9 mouse cellular contexts compared by ENCODE assay signal in the genomic region with DNA sequence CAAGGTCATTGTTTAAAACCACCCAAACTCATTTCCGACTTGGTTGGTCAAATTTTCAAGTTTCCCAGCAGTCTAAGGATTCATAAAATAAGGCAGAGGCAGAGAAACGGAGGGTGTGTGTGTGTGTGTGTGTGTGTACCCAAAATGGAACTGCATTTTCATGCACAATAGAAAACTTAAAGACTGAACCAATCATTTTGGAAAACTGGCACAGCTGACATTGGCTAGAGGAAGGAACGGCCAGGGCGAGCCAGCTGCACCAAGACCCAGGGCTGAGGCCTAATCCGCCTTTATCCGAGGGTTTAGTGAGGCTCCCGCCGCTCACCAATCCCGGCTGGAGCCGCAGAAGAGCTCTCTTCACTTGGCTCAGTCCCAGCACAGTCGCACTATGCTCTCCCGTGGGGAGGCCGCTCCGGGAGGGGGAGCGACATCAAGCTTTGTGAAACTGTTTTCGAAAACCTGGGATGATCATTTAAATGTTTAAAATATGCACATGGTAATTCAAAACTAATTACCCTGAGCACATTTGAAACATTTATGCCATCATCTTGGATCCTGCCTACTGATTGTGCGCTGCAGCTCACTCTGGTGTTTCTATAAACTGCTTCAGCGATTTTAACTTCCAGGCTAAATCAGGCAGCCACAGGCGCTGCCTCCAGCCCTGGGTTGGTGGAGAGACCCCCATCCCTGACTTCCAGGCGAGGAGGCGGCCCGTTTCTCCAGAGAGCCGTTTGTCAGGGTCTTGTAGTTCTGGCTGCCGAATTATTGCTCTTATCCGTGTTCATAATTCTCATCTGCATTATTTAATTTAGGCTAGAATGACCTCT. TPM values are rescaled to one million over a fixed set of nuclear protein-coding genes. Genes with fewer than 3 reads are reported as not detected.
DNase-seq lines count a peak whose midpoint lies in the region; TF ChIP-seq lines count a peak whose summit lies in the region.
"Had no signal": no experiment of that assay in that cellular context is flagged by ENCODE, and none has a peak within 500 bp of the region (broad histone marks: within the 10 kb centered on the region; RNA-seq: fewer than 3 reads in every experiment).

No protein-coding gene starts in this region.

- no peak for TF ChIP-seq EP300 in ES-Bruce4 (IDR thresholded peaks at IDR 0.05; ENCODE audit: insufficient read depth, low read depth, low read length)

- peak overlapping the region; percentile 68 for H3K9ac ChIP-seq in ES-Bruce4 (ENCODE audit: low read depth, poor library complexity, severe bottlenecking)

- no peaks in the 10 kb centered on the region for H3K4me1 ChIP-seq in ES-Bruce4 (ENCODE audit: control insufficient read depth, insufficient read depth, low read length)

- intact Hi-C loops in left cerebral cortex, postnatal 25 days (cut with DNase I), result loop anchor here (1.0 to 10.0 kb wide), 3 partner anchors 98 to 347 kb away; partner anchors contain the start of gene Rtn4rl1
- intact Hi-C loops in gastrocnemius, adult 2 months (cut with DNase I), result loop anchor here (1.0 to 10.0 kb wide), 4 partner anchors 99 to 347 kb away; partner anchors contain the start of gene Ovca2

- no peak for TF ChIP-seq CTCF in ES-Bruce4 (IDR thresholded peaks at IDR 0.05; ENCODE audit: low read depth, low read length)
- no peak for TF ChIP-seq CTCF in gastrocnemius, adult 2 months (IDR thresholded peaks at IDR 0.05)

- no peak overlapping the region for H3K27ac ChIP-seq in ES-Bruce4 (ENCODE audit: insufficient read depth, low read length)
- no peak overlapping the region for H3K27ac ChIP-seq in gastrocnemius, adult 2 months

- DNase-seq in embryo, embryonic 9.5 days (ENCODE audit: extremely low spot score), result peak; percentile 28
- DNase-seq in embryo, embryonic 10 days (ENCODE audit: low spot score), result no peak
- peak; percentile 68 to 82 for DNase-seq in frontal cortex, postnatal 36 days (ENCODE audit: low spot score in 2 of 2)
- DNase-seq in left cerebral cortex, postnatal 25 days (ENCODE audit: low spot score in 2 of 2), result peak; percentile 69 to 89
- peak; percentile 62 to 69 for DNase-seq in right cerebral cortex, postnatal 36 days (ENCODE audit: low spot score in 2 of 2)
- no peak for DNase-seq in gastrocnemius, adult 2 months
- DNase-seq in cerebellum, adult 11-12 months, result no peak

- H3K4me3 ChIP-seq in ES-Bruce4 (ENCODE audit: low read depth, low read length), result no peak overlapping the region
- H3K4me3 ChIP-seq in gastrocnemius, adult 2 months, result no peak overlapping the region
- H3K4me3 ChIP-seq: erythroblast, embryonic 14.5 days had no signal

- H3K27me3 ChIP-seq in ES-Bruce4 (ENCODE audit: control insufficient read depth, insufficient read depth, low read length, poor library complexity, severe bottlenecking), result no peaks in the 10 kb centered on the region

- no peaks in the 10 kb centered on the region for H3K9me3 ChIP-seq in ES-Bruce4 (replicated peaks; ENCODE audit: control insufficient read depth, insufficient read depth, low read length, poor library complexity, severe bottlenecking)

- H3K36me3 ChIP-seq in ES-Bruce4 (ENCODE audit: control insufficient read depth, insufficient read depth, low read length, poor library complexity, severe bottlenecking), result no peaks in the 10 kb centered on the region

- TF ChIP-seq POLR2A in ES-Bruce4 (IDR thresholded peaks at IDR 0.05; ENCODE audit: insufficient read depth, low read length), result no peak

RNA-seq across cellular contexts. Expression of gene Rpa1, which starts 56.5 kb away (rescaled TPM):
- 127 and 155 TPM in 2 replicates for polyA plus RNA-seq in ES-Bruce4 (2011; ENCODE audit: insufficient read depth, insufficient read length, low read depth, missing spikeins)
- total RNA-seq in left cerebral cortex, postnatal 25 days (2021), result 10 to 100 TPM; 44.2 to 46.9 TPM
- total RNA-seq in gastrocnemius, adult 2 months (2021), result 10 to 100 TPM; 60.4 to 62.5 TPM

RNA-seq across cellular contexts. Expression of gene Smyd4, which starts 56.6 kb away (rescaled TPM):
- polyA plus RNA-seq in ES-Bruce4 (2011; ENCODE audit: insufficient read depth, insufficient read length, low read depth, missing spikeins), result 9.1 and 11.2 TPM in 2 replicates
- 10 to 100 TPM; 12.1 to 12.5 TPM for total RNA-seq in left cerebral cortex, postnatal 25 days (2021)
- 1 to 10 TPM; 4.0 to 4.3 TPM for total RNA-seq in gastrocnemius, adult 2 months (2021)

Comparison
In these comparisons a context has a peak if more than half of its experiments do, and no peak if none do; other contexts are left out.
1. DNase-seq: peak in embryo, embryonic 9.5 days (single experiment), frontal cortex, postnatal 36 days (2 of 2), left cerebral cortex, postnatal 25 days (2 of 2) and right cerebral cortex, postnatal 36 days (2 of 2); none in embryo, embryonic 10 days (single experiment), gastrocnemius, adult 2 months (single experiment) and cerebellum, adult 11-12 months (single experiment).